Mouse (Mus musculus): ENCODE measurements at regions not wholly inside any gene's neighbourhood (a gene's known extent, or its start where the extent isn't known, plus 50 kb on each side); places are given as distances from the start of the nearest gene placed in this dataset.

- DNase-seq, result no peak
Observed at GRCm38 (mm10) chr19:22066302-22066701, 72.5 kb upstream of the Trpm3 start.

GRCm38 (mm10) chr19:22070246-22071030, 68.4 kb upstream of the Trpm3 start:
- DNase-seq, result no peak

GRCm38 (mm10) chr19:22071701-22072100, 67.1 kb upstream of the Trpm3 start:
- DNase-seq, result no peak

- no peak for DNase-seq
Observed at GRCm38 (mm10) chr19:22074042-22074441, 64.8 kb upstream of the Trpm3 start.

GRCm38 (mm10) chr19:22081448-22081847, 57.4 kb upstream of the Trpm3 start:
- peak; percentile 41 for DNase-seq
